Mouse (Mus musculus): Measurements from ENCODE around the gene Cpt1b. TPM values are rescaled to one million over a fixed set of nuclear protein-coding genes. Genes with fewer than 3 reads are reported as not detected.

Cpt1b gene
- 0.97 and 1.5 TPM in 2 replicates for polyA plus RNA-seq (2014; fragmentation: Nextera tagmentation; extraction: Ambion mirVana)

GRCm38 (mm10) chr15:89425711-89426121 is at the start of gene Cpt1b:
Cpt1b (minus strand) TSS chr15:89425863.
- peaks cover 34% of the 10 kb centered on the region for H3K36me3 ChIP-seq (ENCODE audit: control insufficient read depth, insufficient read depth, low read length)
- H3K4me2 ChIP-seq (ENCODE audit: low read length), result no peak within 1 kb of the TSS
- no peak within 1 kb of the TSS for H3K4me3 ChIP-seq (replicated peaks; ENCODE audit: low read depth, low read length)
- whole genome bisulfite sequencing, result 37% methylated on average over 6 of the region's 6 CpGs
- H3K27me3 ChIP-seq (ENCODE audit: control insufficient read depth, insufficient read depth, low read length), result no peaks in the 10 kb centered on the region
- DNase-seq (no peak), ATAC-seq (ENCODE audit: low FRiP score, low TSS enrichment) (no peak)
- H3K27ac ChIP-seq (replicated peaks; ENCODE audit: low read depth, low read length), result no peak within 1 kb of the TSS
- no peak within 1 kb of the TSS for H3K9ac ChIP-seq (replicated peaks; ENCODE audit: low read length)
- H3K9me3 ChIP-seq (ENCODE audit: control insufficient read depth, low read length), result no peaks in the 10 kb centered on the region
- H3K4me1 ChIP-seq (ENCODE audit: control insufficient read depth, insufficient read depth, low read length), result peaks cover 7% of the 10 kb centered on the region; the same call in 1 of the 2 replicates

- Histone ChIP-seq H3K9ac (replicated peaks; ENCODE audit: low read length) (peak overlapping the region; percentile 65; the same call in 1 of the 2 replicates), H3K4me3 (replicated peaks; ENCODE audit: low read depth, low read length) (peak overlapping the region; percentile 57), H3K4me1 (ENCODE audit: control insufficient read depth, insufficient read depth, low read length) (peaks cover 11% of the 10 kb centered on the region), H3K36me3 (ENCODE audit: control insufficient read depth, insufficient read depth, low read length) (no peaks in the 10 kb centered on the region), H3K4me2 (ENCODE audit: low read length) (peak overlapping the region; percentile 87), H3K27ac (replicated peaks; ENCODE audit: low read depth, low read length) (no peak overlapping the region; the same call in 1 of the 2 replicates), H3K27me3 (ENCODE audit: control insufficient read depth, insufficient read depth, low read length) (no peaks in the 10 kb centered on the region), H3K9me3 (ENCODE audit: control insufficient read depth, low read length) (no peaks in the 10 kb centered on the region)
- WGBS, result 85% methylated on average over 7 of the region's 7 CpGs
- ATAC-seq (ENCODE audit: low FRiP score, low TSS enrichment) (no peak), DNase-seq (no peak)
Observed at GRCm38 (mm10) chr15:89475293-89475600, 49.6 kb upstream of the Cpt1b start.

- H3K27me3 ChIP-seq (ENCODE audit: control insufficient read depth, insufficient read depth, low read length), result no peaks in the 10 kb centered on the region
- ATAC-seq (ENCODE audit: low FRiP score, low TSS enrichment) (no peak), DNase-seq (no peak)
- peak overlapping the region; percentile 57; the same call in 1 of the 2 replicates for H3K4me3 ChIP-seq (replicated peaks; ENCODE audit: low read depth, low read length)
- no peak overlapping the region for H3K27ac ChIP-seq (replicated peaks; ENCODE audit: low read depth, low read length)
- H3K9ac ChIP-seq (replicated peaks; ENCODE audit: low read length), result no peak overlapping the region
- no peaks in the 10 kb centered on the region for H3K36me3 ChIP-seq (ENCODE audit: control insufficient read depth, insufficient read depth, low read length)
- WGBS, result 89% methylated on average over 19 of the region's 19 CpGs
- peaks cover 11% of the 10 kb centered on the region for H3K4me1 ChIP-seq (ENCODE audit: control insufficient read depth, insufficient read depth, low read length)
- H3K9me3 ChIP-seq (ENCODE audit: control insufficient read depth, low read length), result no peaks in the 10 kb centered on the region
- H3K4me2 ChIP-seq (ENCODE audit: low read length), result peak overlapping the region; percentile 87
Observed at GRCm38 (mm10) chr15:89474596-89475292, 49.1 kb upstream of the Cpt1b start.

DNA sequence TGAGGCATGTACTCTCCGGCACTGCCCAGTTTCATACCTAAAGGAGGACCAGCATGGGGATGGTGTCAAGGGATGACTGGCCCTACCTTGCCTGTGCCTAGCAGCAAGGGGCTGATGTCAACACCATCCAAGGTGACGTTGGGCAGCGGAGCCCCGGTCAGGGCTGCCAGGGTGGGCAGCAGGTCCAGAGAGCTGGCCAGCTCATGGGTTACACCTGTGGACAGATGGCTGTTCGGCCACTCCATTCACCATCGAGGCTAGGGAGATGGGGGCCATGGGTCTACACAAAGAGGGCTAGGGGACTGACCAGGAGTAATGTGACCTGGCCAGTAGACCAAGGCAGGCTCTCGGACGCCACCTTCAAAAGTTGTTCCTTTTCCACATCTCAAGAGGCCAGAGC is 48.3 kb upstream of the Cpt1b start:
- Histone ChIP-seq H3K4me2 (ENCODE audit: low read length) (no peak overlapping the region), H3K27ac (replicated peaks; ENCODE audit: low read depth, low read length) (no peak overlapping the region), H3K36me3 (ENCODE audit: control insufficient read depth, insufficient read depth, low read length) (no peaks in the 10 kb centered on the region), H3K27me3 (ENCODE audit: control insufficient read depth, insufficient read depth, low read length) (no peaks in the 10 kb centered on the region), H3K9me3 (ENCODE audit: control insufficient read depth, low read length) (no peaks in the 10 kb centered on the region), H3K4me1 (ENCODE audit: control insufficient read depth, insufficient read depth, low read length) (peaks cover 11% of the 10 kb centered on the region), H3K4me3 (replicated peaks; ENCODE audit: low read depth, low read length) (no peak overlapping the region), H3K9ac (replicated peaks; ENCODE audit: low read length) (no peak overlapping the region)
- DNase-seq (no peak), ATAC-seq (ENCODE audit: low FRiP score, low TSS enrichment) (no peak)
- 94% methylated on average over 8 of the region's 8 CpGs for WGBS

GRCm38 (mm10) chr15:89473370-89473769 is 47.7 kb upstream of the Cpt1b start:
- no peaks in the 10 kb centered on the region for H3K27me3 ChIP-seq (ENCODE audit: control insufficient read depth, insufficient read depth, low read length)
- ATAC-seq (ENCODE audit: low FRiP score, low TSS enrichment), result no peak

GRCm38 (mm10) chr15:89471476-89471875 is 45.8 kb upstream of the Cpt1b start:
- no peak overlapping the region for H3K27ac ChIP-seq (replicated peaks; ENCODE audit: low read depth, low read length)
- H3K4me1 ChIP-seq (ENCODE audit: control insufficient read depth, insufficient read depth, low read length), result peaks cover 8% of the 10 kb centered on the region
- no peak overlapping the region for H3K4me2 ChIP-seq (ENCODE audit: low read length)
- DNase-seq (no peak), ATAC-seq (ENCODE audit: low FRiP score, low TSS enrichment) (no peak)
- H3K9me3 ChIP-seq (ENCODE audit: control insufficient read depth, low read length), result no peaks in the 10 kb centered on the region
- no peak overlapping the region for H3K9ac ChIP-seq (replicated peaks; ENCODE audit: low read length)
- 89% methylated on average over 4 of the region's 4 CpGs for WGBS
- H3K4me3 ChIP-seq (replicated peaks; ENCODE audit: low read depth, low read length), result no peak overlapping the region
- H3K27me3 ChIP-seq (ENCODE audit: control insufficient read depth, insufficient read depth, low read length), result no peaks in the 10 kb centered on the region
- no peaks in the 10 kb centered on the region for H3K36me3 ChIP-seq (ENCODE audit: control insufficient read depth, insufficient read depth, low read length)

More at GRCm38 (mm10) chr15:89473370-89473769, 47.7 kb upstream of the Cpt1b start:
- Histone ChIP-seq H3K9me3 (ENCODE audit: control insufficient read depth, low read length) (no peaks in the 10 kb centered on the region), H3K36me3 (ENCODE audit: control insufficient read depth, insufficient read depth, low read length) (no peaks in the 10 kb centered on the region), H3K4me1 (ENCODE audit: control insufficient read depth, insufficient read depth, low read length) (peaks cover 11% of the 10 kb centered on the region), H3K4me2 (ENCODE audit: low read length) (no peak overlapping the region), H3K4me3 (replicated peaks; ENCODE audit: low read depth, low read length) (no peak overlapping the region), H3K27ac (replicated peaks; ENCODE audit: low read depth, low read length) (no peak overlapping the region), H3K9ac (replicated peaks; ENCODE audit: low read length) (no peak overlapping the region)
- 78% methylated on average over 9 of the region's 9 CpGs for WGBS
- no peak for DNase-seq

GRCm38 (mm10) chr15:89468577-89468976 is 42.9 kb upstream of the Cpt1b start:
- Histone ChIP-seq H3K27ac (replicated peaks; ENCODE audit: low read depth, low read length) (no peak overlapping the region), H3K4me1 (ENCODE audit: control insufficient read depth, insufficient read depth, low read length) (peaks cover 4% of the 10 kb centered on the region), H3K9ac (replicated peaks; ENCODE audit: low read length) (no peak overlapping the region), H3K27me3 (ENCODE audit: control insufficient read depth, insufficient read depth, low read length) (no peaks in the 10 kb centered on the region), H3K36me3 (ENCODE audit: control insufficient read depth, insufficient read depth, low read length) (0 out of 2 replicates have a peak, but pooled peaks cover 2% of the 10 kb centered on the region), H3K4me2 (ENCODE audit: low read length) (no peak overlapping the region), H3K4me3 (replicated peaks; ENCODE audit: low read depth, low read length) (no peak overlapping the region), H3K9me3 (ENCODE audit: control insufficient read depth, low read length) (no peaks in the 10 kb centered on the region)
- DNase-seq, result peak; percentile 77
- WGBS, result 33% methylated on average over 2 of the region's 2 CpGs
- ATAC-seq (ENCODE audit: low FRiP score, low TSS enrichment), result no peak

DNA sequence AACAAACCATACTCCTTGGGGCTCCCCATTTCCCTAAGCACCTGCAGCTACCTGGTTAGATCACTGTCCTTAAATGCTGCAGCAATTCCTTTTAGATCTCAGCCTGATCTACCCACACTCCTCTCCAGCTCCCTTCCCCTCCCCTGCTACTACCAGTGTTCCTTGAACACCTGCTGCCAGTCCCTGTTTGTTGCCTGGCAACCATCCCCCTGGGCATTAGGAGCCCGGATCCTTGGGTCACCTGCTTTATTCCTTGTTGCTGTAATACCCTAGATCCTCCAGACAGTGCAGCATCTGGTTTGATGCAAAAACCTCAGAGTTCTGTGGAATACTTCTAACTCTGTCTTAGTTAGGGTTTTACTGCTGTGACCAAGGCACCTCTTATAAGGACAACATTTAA is 39.4 kb upstream of the Cpt1b start:
- 0% methylated on average over 1 of the region's 1 CpGs for WGBS
- Histone ChIP-seq H3K9ac (replicated peaks; ENCODE audit: low read length) (no peak overlapping the region), H3K9me3 (ENCODE audit: control insufficient read depth, low read length) (no peaks in the 10 kb centered on the region), H3K4me3 (replicated peaks; ENCODE audit: low read depth, low read length) (no peak overlapping the region), H3K4me1 (ENCODE audit: control insufficient read depth, insufficient read depth, low read length) (peaks cover 4% of the 10 kb centered on the region), H3K27me3 (ENCODE audit: control insufficient read depth, insufficient read depth, low read length) (no peaks in the 10 kb centered on the region), H3K27ac (replicated peaks; ENCODE audit: low read depth, low read length) (no peak overlapping the region; the same call in 1 of the 2 replicates), H3K36me3 (ENCODE audit: control insufficient read depth, insufficient read depth, low read length) (peaks cover 36% of the 10 kb centered on the region), H3K4me2 (ENCODE audit: low read length) (no peak overlapping the region)
- ATAC-seq (ENCODE audit: low FRiP score, low TSS enrichment) (peak; percentile 64; the same call in 1 of the 2 replicates), DNase-seq (peak; percentile 75)

Measured in midbrain, embryonic 14.5 days (tissue).